Mouse (Mus musculus) inflammation-experienced regulatory T-cells, adult 6 months (primary cell): ENCODE data around the gene Gm21103. TPM values are rescaled to one million over a fixed set of nuclear protein-coding genes. Genes with fewer than 3 reads are reported as not detected.
"Not testable (repeated sequence)": the region's sequence is repeated elsewhere in the genome, so short reads cannot be mapped to it uniquely, and the experiment has no call there.

Experiments used
- ATAC-seq: one replicate; pipeline ENCODE4 v1.8.0; 2017
- polyA plus RNA-seq, 3 experiments: library from polyadenylated mRNA; unstranded; fragments of 100-300 nt; shearing (Covaris generic); gene quantifications; one replicate each; pipeline ENCODE4 v1.2.1; 2017

The Gm21103 gene
- not detected for polyA plus RNA-seq

DNA sequence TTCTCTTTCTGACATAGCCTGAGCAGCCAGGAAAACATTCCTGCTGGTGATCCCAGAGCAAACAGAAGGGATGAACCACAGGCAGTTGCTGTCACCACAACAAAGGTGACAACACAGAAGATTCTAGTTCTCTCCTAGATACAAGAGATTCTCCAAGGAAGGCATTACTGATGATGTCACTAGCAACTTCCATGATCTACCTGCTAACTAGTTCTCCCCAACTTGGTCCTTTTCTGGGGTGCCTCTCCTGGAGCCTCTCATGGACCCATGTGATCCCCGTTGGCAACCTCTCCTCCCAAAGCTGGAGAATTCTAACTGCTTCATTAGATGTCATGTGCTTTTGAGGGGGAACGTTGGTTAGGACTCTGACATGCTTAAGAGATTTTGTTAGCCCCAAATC is at the start of gene Gm21103:
TSS of gene Gm21103 (minus strand) at position 101 of the 400 bp plus-strand sequence.
- ATAC-seq: not testable (repeated sequence)

GRCm38 (mm10) chr14:6343578-6343977 is 38.9 kb upstream of the Gm21103 start, which contains the start of gene Gm3618:
Gene Gm3618 (minus strand): TSS chr14:6343678.
- not testable (repeated sequence) for ATAC-seq

GRCm38 (mm10) chr14:6286931-6287715 is 17.5 kb downstream of the Gm21103 start, which contains the start of gene Gm3411:
Gene Gm3411 (minus strand): TSS chr14:6287250.
- not testable (repeated sequence) for ATAC-seq

Other genes with a start within 250 kb of the Gm21103 start
- not detected for gene Gm6337, start 246.6 kb downstream of the Gm21103 start, polyA plus RNA-seq
- 1 to 10 TPM; 1.7 to 8.5 (median 4.0) TPM for gene Gm8206, start 210.9 kb downstream of the Gm21103 start, polyA plus RNA-seq
- gene Gm3468, start 196.2 kb downstream of the Gm21103 start, polyA plus RNA-seq: 10 to 100 TPM in 2 of 3 experiments, 1 to 10 TPM in 1; 5.3 to 21.4 (median 13.6) TPM
- not detected for gene Gm3476, start 179.0 kb downstream of the Gm21103 start, polyA plus RNA-seq
- gene Gm21560, start 85.6 kb downstream of the Gm21103 start, polyA plus RNA-seq: under 1 TPM in 1 of 3 experiments, not detected in 2; 0.16 TPM
- 1 to 10 TPM; 2.0 to 6.7 (median 5.6) TPM for gene Gm3411, start 17.6 kb downstream of the Gm21103 start, polyA plus RNA-seq
- not detected for gene Gm3618, start 38.8 kb upstream of the Gm21103 start, polyA plus RNA-seq
- not detected for gene Gm16440, start 85.5 kb upstream of the Gm21103 start, polyA plus RNA-seq
- gene Gm3591, start 107.6 kb upstream of the Gm21103 start, polyA plus RNA-seq: 10 to 100 TPM in 1 of 3 experiments, 1 to 10 TPM in 1, under 1 TPM in 1; 0.54 to 10.3 (median 1.9) TPM
- gene Gm3594, start 139.8 kb upstream of the Gm21103 start, polyA plus RNA-seq: not detected
- under 1 TPM in 1 of 3 experiments, not detected in 2; 0.36 TPM for gene Gm8356, start 232.4 kb upstream of the Gm21103 start, polyA plus RNA-seq